Mouse (Mus musculus) embryonic facial prominence, embryonic 11.5 days (tissue): ENCODE measurements around the gene Cd22. TPM values are rescaled to one million over a fixed set of nuclear protein-coding genes. Genes with fewer than 3 reads are reported as not detected.
"Not testable (repeated sequence)": the region's sequence is repeated elsewhere in the genome, so short reads cannot be mapped to it uniquely, and the experiment has no call there.

Source experiments
- ATAC-seq: fragments of 200-750 bp; cut with Nextera tagmentation; replicated peaks from 2 replicates; pipeline ENCODE4 v1.8.0; 2017; ENCODE audit warnings: low read depth; ENCODE audit not compliant: insufficient number of reproducible peaks, low FRiP score, low TSS enrichment
- DNase-seq: peaks from one replicate; pipeline ENCODE4 v3.0.0-alpha.2; 2015; ENCODE audit warnings: low spot score
- H3K27ac ChIP-seq: fragments of 300-500 bp; sonication (generic); replicated peaks from 2 replicates; pipeline ENCODE4 v1.5.1; 2014; ENCODE audit warnings: mild to moderate bottlenecking, low read depth, low read length, control low read depth
- H3K27me3 ChIP-seq: fragments of 300-500 bp; sonication (generic); 2 replicates; pipeline ENCODE4 v1.6.1; 2014; ENCODE audit warnings: mild to moderate bottlenecking, low read length, moderate library complexity, mixed read lengths; ENCODE audit not compliant: control insufficient read depth, insufficient read depth
- H3K36me3 ChIP-seq: fragments of 300-500 bp; sonication (generic); replicated peaks from 2 replicates; pipeline ENCODE4 v1.6.1; 2014; ENCODE audit warnings: low read depth, mild to moderate bottlenecking, low read length, moderate library complexity, mixed read lengths; ENCODE audit not compliant: control insufficient read depth, insufficient read depth
- H3K4me1 ChIP-seq: fragments of 300-500 bp; sonication (generic); 2 replicates; pipeline ENCODE4 v1.6.1; 2014; ENCODE audit warnings: low read length, mixed read lengths; ENCODE audit not compliant: control insufficient read depth, insufficient read depth
- H3K4me2 ChIP-seq: fragments of 300-500 bp; sonication (generic); 2 replicates; pipeline ENCODE4 v1.6.1; 2014; ENCODE audit warnings: low read depth, mild to moderate bottlenecking, control low read depth, low read length, moderate library complexity
- H3K4me3 ChIP-seq: fragments of 300-500 bp; sonication (generic); 2 replicates; pipeline ENCODE4 v1.5.1; 2014; ENCODE audit warnings: low read depth, low read length, control low read depth
- H3K9ac ChIP-seq: fragments of 300-500 bp; sonication (generic); replicated peaks from 2 replicates; pipeline ENCODE4 v1.6.1; 2014; ENCODE audit warnings: mild to moderate bottlenecking, control low read depth, low read length
- H3K9me3 ChIP-seq: fragments of 300-500 bp; sonication (generic); replicated peaks from 2 replicates; pipeline ENCODE4 v1.6.1; 2016; ENCODE audit warnings: mild to moderate bottlenecking, low read length, inconsistent platforms, mixed read lengths; ENCODE audit not compliant: control insufficient read depth
- WGBS: fragments of 180-500 bp; shearing (Covaris S2); extraction: QIAGEN DNeasy Blood & Tissue Kit; methylation state at CpG from one replicate; pipeline ENCODE4 v1.1.7; 2014; 5-methylcytosine and 5-hydroxymethylcytosine counted together
- polyA plus RNA-seq: library from polyadenylated mRNA; unstranded; fragments of >200 nt; fragmentation: Nextera tagmentation; extraction: Ambion mirVana; gene quantifications from 2 replicates; pipeline ENCODE4 v1.2.1, GENCODE M21; 2014

Gene Cd22
- polyA plus RNA-seq: not detected in 2 replicates

- no peak within 1 kb of the TSS for H3K27ac ChIP-seq
- no peaks in the 10 kb centered on the region for H3K4me1 ChIP-seq
- H3K27me3 ChIP-seq: no peaks in the 10 kb centered on the region
- DNase-seq (no peak), ATAC-seq (no peak)
- H3K36me3 ChIP-seq: no peaks in the 10 kb centered on the region
- WGBS: 74% methylated on average over 7 of the region's 7 CpGs
- H3K9me3 ChIP-seq: no peaks in the 10 kb centered on the region
- no peak within 1 kb of the TSS for H3K4me3 ChIP-seq
- no peak within 1 kb of the TSS for H3K9ac ChIP-seq
- no peak within 1 kb of the TSS for H3K4me2 ChIP-seq
These were observed at the start of gene Cd22 for GRCm38 (mm10) chr7:30880176-30880575. Gene Cd22, minus strand, starts transcription at chr7:30880342.

- not testable (repeated sequence) for H3K9ac ChIP-seq, H3K36me3 ChIP-seq, H3K9me3 ChIP-seq, H3K4me1 ChIP-seq, H3K27me3 ChIP-seq, H3K27ac ChIP-seq, H3K4me2 ChIP-seq, DNase-seq, H3K4me3 ChIP-seq, ATAC-seq
- WGBS: 82% methylated on average over 2 of the region's 2 CpGs
These were observed 44.4 kb upstream of the Cd22 start, which contains the start of gene Hamp2 for GRCm38 (mm10) chr7:30924581-30924980. Gene Hamp2, minus strand, starts transcription at chr7:30924681.

- Histone ChIP-seq H3K27ac (no peak overlapping the region), H3K4me2 (no peak overlapping the region)
These were observed 43.9 kb upstream of the Cd22 start for GRCm38 (mm10) chr7:30924071-30924470.

GRCm38 (mm10) chr7:30922490-30922889, 42.3 kb upstream of the Cd22 start:
- WGBS: 40% methylated on average over 3 of the region's 3 CpGs
- not testable (repeated sequence) for H3K9me3 ChIP-seq, DNase-seq, H3K27ac ChIP-seq, H3K27me3 ChIP-seq, H3K9ac ChIP-seq, H3K4me2 ChIP-seq, H3K4me1 ChIP-seq, ATAC-seq, H3K36me3 ChIP-seq, H3K4me3 ChIP-seq

More at GRCm38 (mm10) chr7:30924071-30924470, 43.9 kb upstream of the Cd22 start:
- Histone ChIP-seq H3K4me1 (no peaks in the 10 kb centered on the region), H3K36me3 (no peaks in the 10 kb centered on the region), H3K4me3 (no peak overlapping the region), H3K27me3 (no peaks in the 10 kb centered on the region), H3K9me3 (no peaks in the 10 kb centered on the region), H3K9ac (no peak overlapping the region)
- 63% methylated on average over 3 of the region's 3 CpGs for WGBS
- DNase-seq: no peak
- ATAC-seq: no peak

- ATAC-seq: no peak
- no peak for DNase-seq
- Histone ChIP-seq H3K9me3 (no peaks in the 10 kb centered on the region), H3K4me3 (no peak overlapping the region), H3K27ac (no peak overlapping the region), H3K4me2 (no peak overlapping the region), H3K9ac (no peak overlapping the region), H3K27me3 (no peaks in the 10 kb centered on the region), H3K36me3 (no peaks in the 10 kb centered on the region), H3K4me1 (no peaks in the 10 kb centered on the region)
- WGBS: 73% methylated on average over 3 of the region's 3 CpGs
These were observed 40.1 kb upstream of the Cd22 start for GRCm38 (mm10) chr7:30920217-30920616.

GRCm38 (mm10) chr7:30917219-30917618, 37.1 kb upstream of the Cd22 start:
- WGBS: 57% methylated on average over 4 of the region's 4 CpGs
- DNase-seq: no peak
- no peak overlapping the region for H3K4me3 ChIP-seq
- no peaks in the 10 kb centered on the region for H3K36me3 ChIP-seq
- no peak overlapping the region for H3K27ac ChIP-seq
- H3K27me3 ChIP-seq: no peaks in the 10 kb centered on the region
- ATAC-seq: no peak
- no peaks in the 10 kb centered on the region for H3K4me1 ChIP-seq
- H3K9ac ChIP-seq: no peak overlapping the region
- H3K4me2 ChIP-seq: no peak overlapping the region
- no peaks in the 10 kb centered on the region for H3K9me3 ChIP-seq

- H3K9me3 ChIP-seq: no peaks in the 10 kb centered on the region
- DNase-seq (no peak), ATAC-seq (no peak)
- no peak overlapping the region for H3K4me3 ChIP-seq
- no peak overlapping the region for H3K4me2 ChIP-seq
- no peak overlapping the region for H3K9ac ChIP-seq
- WGBS: 25% methylated on average over 6 of the region's 6 CpGs
- H3K4me1 ChIP-seq: no peaks in the 10 kb centered on the region
- no peak overlapping the region for H3K27ac ChIP-seq
- H3K36me3 ChIP-seq: no peaks in the 10 kb centered on the region
- H3K27me3 ChIP-seq: no peaks in the 10 kb centered on the region
These were observed 36.6 kb upstream of the Cd22 start for GRCm38 (mm10) chr7:30916713-30917112.

- WGBS: 75% methylated on average over 8 of the region's 8 CpGs
- DNase-seq: no peak
- no peak within 1 kb of the TSS for H3K27ac ChIP-seq
- ATAC-seq: no peak
- no peaks in the 10 kb centered on the region for H3K4me1 ChIP-seq
- H3K9ac ChIP-seq: no peak within 1 kb of the TSS
- H3K9me3 ChIP-seq: no peaks in the 10 kb centered on the region
- H3K27me3 ChIP-seq: no peaks in the 10 kb centered on the region
- no peak within 1 kb of the TSS for H3K4me2 ChIP-seq
- no peak within 1 kb of the TSS for H3K4me3 ChIP-seq
- H3K36me3 ChIP-seq: no peaks in the 10 kb centered on the region
These were observed 34.6 kb upstream of the Cd22 start, which contains the start of gene Mag for GRCm38 (mm10) chr7:30914732-30915131. Gene Mag, minus strand, starts transcription at chr7:30914873.
